Mouse (Mus musculus) embryonic stem cell, embryonic (primary cell): ENCODE data around the gene Tmc6.

Experiments used
- CTCF ChIA-PET, 4 experiments: fragments of 300-600 bp in 2 of 4; fragments of 350-600 bp in 2 of 4; sonication (Branson Sonifier 250); formaldehyde crosslinking; loops; one replicate each; lab custom pipeline; 2022; ENCODE audit warnings: inconsistent platforms in 2 of 4; lab: Charles Lee
- POLR2A ChIA-PET, 4 experiments: fragments of 300-600 bp in 2 of 4; fragments of 350-600 bp in 2 of 4; sonication (Branson Sonifier 250); formaldehyde crosslinking; loops; one replicate each; lab custom pipeline; 2022; ENCODE audit warnings: antibody characterized with exemption in 4 of 4, inconsistent platforms in 1 of 4; lab: Charles Lee

The Tmc6 gene

GRCm38 (mm10) chr11:117780199-117780515 is 1.8 kb downstream of the Tmc6 start:
- ChIA-PET CTCF (interaction anchor here in 2 of 4 experiments (1.4 to 6.7 kb wide), 6 partner anchors 10 to 388 kb away, joined by 3 to 56 read pairs (median 8); no protein-coding TSS in a partner anchor), POLR2A (interaction anchor here (0.6 to 4.3 kb wide), 13 partner anchors 10 to 889 kb away, joined by 3 to 26 read pairs (median 4); partner anchors contain the start of genes Afmid (in 1 of the 4), Tk1 (in 1 of the 4) and Tnrc6c (in 1 of the 4))

GRCm38 (mm10) chr11:117779434-117780198 is 2.4 kb downstream of the Tmc6 start:
- POLR2A ChIA-PET: interaction anchor here (0.6 to 4.3 kb wide), 20 partner anchors 10 to 889 kb away, joined by 3 to 26 read pairs (median 4); partner anchors contain the start of genes Afmid (in 1 of the 4), Gm20708 (in 1 of the 4), Syngr2 (in 1 of the 4) and Tk1 (in 1 of the 4)
- CTCF ChIA-PET: interaction anchor here in 3 of 4 experiments (1.1 to 6.7 kb wide), 9 partner anchors 11 to 387 kb away, joined by 3 to 56 read pairs (median 6); no protein-coding TSS in a partner anchor

- POLR2A ChIA-PET: interaction anchor here in 2 of 4 experiments (0.7 to 4.2 kb wide), 16 partner anchors 11 to 254 kb away, joined by 3 to 20 read pairs (median 4); partner anchors contain the start of genes Afmid (in 1 of the 2), Gm20708 (in 1 of the 2), Syngr2 (in 1 of the 2) and Tk1 (in 1 of the 2)
- CTCF ChIA-PET: interaction anchor here in 3 of 4 experiments (1.1 to 6.7 kb wide), 7 partner anchors 12 to 390 kb away, joined by 3 to 56 read pairs (median 6); no protein-coding TSS in a partner anchor
Measured at GRCm38 (mm10) chr11:117778851-117779433, 3.1 kb downstream of the Tmc6 start.

DNA sequence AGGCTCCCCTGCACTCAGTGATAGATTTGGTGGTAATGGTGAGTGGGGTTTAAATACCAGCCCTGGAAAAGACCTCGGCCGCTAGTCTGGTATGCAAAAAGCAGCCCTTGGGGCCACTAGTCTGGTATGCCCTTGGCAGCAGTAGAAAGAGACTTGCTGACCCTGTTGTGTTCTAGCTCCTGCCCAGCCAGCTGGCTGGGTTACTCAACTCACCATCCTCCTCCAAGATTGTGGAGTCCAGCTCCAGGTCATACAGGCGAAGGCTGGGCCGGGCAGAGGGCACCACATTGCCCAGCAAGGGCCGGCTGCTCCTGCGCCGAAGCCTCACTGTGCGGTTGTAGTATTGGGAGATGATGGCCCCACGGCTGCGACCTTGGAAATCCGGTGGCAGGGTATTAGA is 4.0 kb downstream of the Tmc6 start:
- POLR2A ChIA-PET: interaction anchor here in 3 of 4 experiments (0.5 to 4.2 kb wide), 5 partner anchors 12 to 124 kb away, joined by 3 to 16 read pairs (median 4); partner anchors contain the start of gene Tnrc6c (in 1 of the 3)
- CTCF ChIA-PET: interaction anchor here in 3 of 4 experiments (0.6 to 6.7 kb wide), 7 partner anchors 13 to 389 kb away, joined by 3 to 56 read pairs (median 5); no protein-coding TSS in a partner anchor

- ChIA-PET POLR2A (interaction anchor here in 2 of 4 experiments (0.6 to 1.4 kb wide), 2 partner anchors 13 to 635 kb away, joined by 3 to 4 read pairs; no protein-coding TSS in a partner anchor), CTCF (interaction anchor here in 1 of 4 experiments (4.3 kb wide), 1 partner anchor 14 kb away, joined by 26 read pairs; no protein-coding TSS in a partner anchor)
Measured at GRCm38 (mm10) chr11:117777111-117777510, 4.9 kb downstream of the Tmc6 start.

- CTCF ChIA-PET: interaction anchor here in 1 of 4 experiments (1.5 kb wide), 1 partner anchor 14 kb away, joined by 5 read pairs; no protein-coding TSS in a partner anchor
- POLR2A ChIA-PET: no interaction called here
Measured at GRCm38 (mm10) chr11:117776085-117776792, 5.8 kb downstream of the Tmc6 start.

DNA sequence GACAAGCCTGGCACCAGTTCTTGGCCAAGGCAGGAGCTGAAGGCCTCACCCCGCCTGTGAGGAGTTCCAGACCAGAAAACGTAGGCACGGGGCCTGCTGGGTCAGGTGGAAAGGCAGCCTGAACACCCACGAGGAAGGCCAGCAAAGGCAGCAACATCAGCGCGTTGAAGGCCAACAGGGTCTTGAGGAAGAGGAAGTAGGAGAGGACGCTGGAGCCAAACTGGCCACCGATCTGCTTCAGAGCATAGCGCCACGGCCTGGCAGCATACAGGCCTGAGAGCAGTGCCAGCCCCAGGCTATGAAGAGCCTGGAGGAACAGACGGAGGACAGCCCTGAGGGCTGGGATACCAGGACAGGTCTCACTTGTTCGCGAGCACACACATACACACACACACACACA is 6.5 kb downstream of the Tmc6 start:
- ChIA-PET CTCF (interaction anchor here in 1 of 4 experiments (1.5 kb wide), 1 partner anchor 15 kb away, joined by 5 read pairs; no protein-coding TSS in a partner anchor), POLR2A (interaction anchor here in 1 of 4 experiments (0.9 to 1.7 kb wide), 2 partner anchors 8 to 14 kb away, joined by 3 to 5 read pairs; no protein-coding TSS in a partner anchor)

- POLR2A ChIA-PET: interaction anchor here in 1 of 4 experiments (0.9 to 1.7 kb wide), 3 partner anchors 8 to 42 kb away, joined by 3 to 5 read pairs (median 4); no protein-coding TSS in a partner anchor
- CTCF ChIA-PET: interaction anchor here in 1 of 4 experiments (1.5 kb wide), 1 partner anchor 15 kb away, joined by 5 read pairs; no protein-coding TSS in a partner anchor
Measured at GRCm38 (mm10) chr11:117774925-117775324, 7.1 kb downstream of the Tmc6 start.

GRCm38 (mm10) chr11:117772352-117772751 is 9.6 kb downstream of the Tmc6 start:
- ChIA-PET CTCF (interaction anchor here in 1 of 4 experiments (0.5 kb wide), 1 partner anchor 747 kb away, joined by 3 read pairs; no protein-coding TSS in a partner anchor), POLR2A (interaction anchor here in 1 of 4 experiments (0.8 kb wide), 1 partner anchor 23 kb away, joined by 3 read pairs; no protein-coding TSS in a partner anchor)

DNA sequence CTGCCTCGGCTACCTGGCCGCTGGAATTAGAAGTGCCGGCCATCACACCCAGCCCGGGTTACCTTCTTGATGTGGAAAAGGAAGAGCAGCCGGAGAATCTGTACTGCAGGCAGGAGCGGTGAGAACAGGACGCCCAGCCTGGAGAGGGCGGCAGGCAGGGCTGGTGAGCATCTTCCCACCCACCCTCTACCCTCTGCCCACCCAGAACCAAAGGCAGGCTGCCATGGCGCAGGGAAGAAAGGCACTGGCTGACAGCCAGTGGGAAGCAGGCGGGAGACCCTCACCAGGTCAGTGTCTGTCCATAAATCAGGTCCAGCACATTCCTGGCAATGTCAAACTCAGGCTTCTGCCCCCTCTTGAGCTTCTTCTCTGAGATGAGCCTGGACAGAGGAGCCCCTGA is 11.6 kb downstream of the Tmc6 start:
- ChIA-PET CTCF (interaction anchor here in 1 of 4 experiments (0.5 kb wide), 1 partner anchor 99 kb away, joined by 3 read pairs; no protein-coding TSS in a partner anchor), POLR2A (interaction anchor here in 3 of 4 experiments (0.6 to 2.1 kb wide), 5 partner anchors 9 to 1750 kb away, joined by 3 to 8 read pairs (median 4); partner anchors contain the start of gene Tmc6 (in 1 of the 3))

GRCm38 (mm10) chr11:117769683-117770047 is 12.3 kb downstream of the Tmc6 start:
- ChIA-PET POLR2A (interaction anchor here in 2 of 4 experiments (0.6 to 2.1 kb wide), 8 partner anchors 9 to 114 kb away, joined by 3 to 8 read pairs (median 4); partner anchors contain the start of gene Tmc6 (in 1 of the 2)), CTCF (no interaction called here)

DNA sequence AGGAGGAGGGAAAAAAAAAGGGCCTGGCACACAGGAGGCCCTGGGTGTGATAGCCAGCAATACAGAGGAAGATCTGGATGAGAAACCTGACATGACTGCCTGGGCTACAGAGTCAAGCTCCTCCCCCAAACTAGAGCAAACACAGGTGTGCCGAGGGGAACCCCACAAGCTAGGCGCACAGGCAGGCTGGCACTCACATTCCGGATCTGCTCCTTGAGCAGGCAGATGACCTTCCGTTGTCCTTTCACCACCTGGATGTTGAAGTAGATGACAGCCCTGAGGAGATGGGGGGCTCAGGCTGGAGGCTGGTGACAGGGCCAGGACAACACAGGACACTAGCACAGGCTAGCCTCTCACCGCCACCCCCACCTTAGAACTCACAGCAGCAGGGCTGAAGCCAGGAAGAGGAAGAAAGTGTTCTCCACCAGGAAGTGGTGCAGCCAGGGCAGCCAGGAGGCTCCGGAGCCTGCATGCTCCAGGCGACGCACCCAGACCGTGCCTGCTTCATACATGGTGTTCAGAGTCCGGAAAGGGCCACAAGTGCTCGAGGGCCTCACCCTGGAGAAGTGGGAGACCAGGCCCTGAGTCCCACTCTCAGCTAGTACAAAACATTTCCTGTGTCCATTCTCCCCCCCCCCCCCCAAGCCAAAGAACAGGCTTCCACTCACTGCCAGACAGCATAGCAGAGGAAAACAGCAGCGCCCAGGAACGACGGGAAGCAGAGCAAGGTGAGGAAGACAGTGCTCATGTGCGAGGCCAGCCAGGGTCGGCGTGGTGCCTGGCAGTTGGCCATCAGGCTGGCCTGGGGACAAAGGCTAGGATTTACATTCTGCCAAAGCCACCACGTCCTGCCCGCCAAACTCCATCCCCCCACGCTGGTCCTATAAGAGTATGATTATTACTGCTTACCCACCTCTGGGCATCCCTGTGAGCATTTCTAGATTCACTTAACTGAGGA is 13.0 kb downstream of the Tmc6 start:
- ChIA-PET POLR2A (interaction anchor here (0.6 to 2.1 kb wide), 12 partner anchors 8 to 354 kb away, joined by 3 to 8 read pairs (median 3); partner anchors contain the start of gene Tmc6 (in 1 of the 4)), CTCF (interaction anchor here in 2 of 4 experiments (0.5 to 3.1 kb wide), 4 partner anchors 12 to 1386 kb away, joined by 3 to 12 read pairs (median 4); no protein-coding TSS in a partner anchor)

DNA sequence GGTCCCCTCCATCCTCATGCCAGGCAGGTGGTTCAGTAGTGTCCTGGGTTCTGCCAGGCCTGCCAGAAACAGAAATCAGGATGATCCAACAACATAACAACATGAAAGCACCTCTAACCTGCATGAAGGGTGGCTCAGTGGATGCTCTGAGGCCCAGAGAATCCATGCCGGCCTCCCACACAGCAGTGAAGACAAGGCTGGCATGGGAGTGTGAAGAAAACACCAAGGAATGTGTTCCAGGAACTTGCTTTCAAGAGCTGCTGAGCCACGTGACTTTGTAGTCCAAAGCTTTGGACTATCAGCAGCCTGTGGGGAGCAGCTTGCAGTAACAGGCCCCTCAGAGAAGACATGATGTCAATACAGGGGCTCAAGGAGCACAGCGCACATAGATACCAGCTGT is 15.7 kb downstream of the Tmc6 start:
- ChIA-PET POLR2A (interaction anchor here in 2 of 4 experiments (0.7 to 1.9 kb wide), 8 partner anchors 13 to 112 kb away, joined by 3 to 6 read pairs (median 4); partner anchors contain the start of genes Tmc6 (in 1 of the 2), Tmc8 (in 1 of the 2) and Tnrc6c (in 1 of the 2)), CTCF (interaction anchor here in 1 of 4 experiments (1.7 to 3.1 kb wide), 3 partner anchors 14 to 24 kb away, joined by 4 to 12 read pairs (median 7); no protein-coding TSS in a partner anchor)

DNA sequence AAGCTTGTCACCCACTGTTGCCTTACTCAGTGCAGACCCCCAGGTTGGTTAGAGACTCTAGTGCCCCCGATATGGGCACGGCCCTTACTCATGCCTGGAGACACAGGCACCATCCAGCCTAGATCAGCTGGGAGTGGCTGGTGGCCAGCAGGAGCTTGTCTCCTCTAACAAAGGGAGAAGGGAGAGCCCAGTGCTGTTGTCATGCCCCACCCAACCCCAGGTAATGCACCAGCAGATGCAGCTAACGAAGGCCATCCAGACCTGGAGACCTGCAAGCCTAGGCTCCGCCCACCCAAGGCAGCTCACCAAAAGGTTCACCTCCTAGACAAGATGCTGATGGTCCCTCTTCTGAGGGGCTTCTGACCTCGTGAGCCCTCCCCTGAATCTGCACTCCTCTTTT is 16.6 kb downstream of the Tmc6 start:
- CTCF ChIA-PET: interaction anchor here (0.6 to 2.3 kb wide), 8 partner anchors 15 to 380 kb away, joined by 3 to 12 read pairs (median 3); no protein-coding TSS in a partner anchor
- POLR2A ChIA-PET: interaction anchor here in 3 of 4 experiments (0.7 to 2.2 kb wide), 18 partner anchors 9 to 525 kb away, joined by 3 to 6 read pairs (median 4); partner anchors contain the start of genes Tnrc6c (in 1 of the 3) and Usp36 (in 1 of the 3)

GRCm38 (mm10) chr11:117764319-117764718 is 17.7 kb downstream of the Tmc6 start:
- ChIA-PET POLR2A (interaction anchor here in 3 of 4 experiments (0.7 to 2.2 kb wide), 11 partner anchors 11 to 526 kb away, joined by 3 to 6 read pairs (median 3); partner anchors contain the start of genes Birc5 (in 1 of the 3) and Usp36 (in 1 of the 3)), CTCF (interaction anchor here in 3 of 4 experiments (0.7 to 1.8 kb wide), 6 partner anchors 17 to 684 kb away, joined by 3 to 12 read pairs (median 3); no protein-coding TSS in a partner anchor)
